Mouse (Mus musculus) hindbrain, embryonic 16.5 days (tissue): ENCODE data around the gene Foxg1. TPM values are rescaled to one million over a fixed set of nuclear protein-coding genes. Genes with fewer than 3 reads are reported as not detected.

Experiments
- ATAC-seq: fragments of 200-750 bp; cut with Nextera tagmentation; 2 replicates; pipeline ENCODE4 v1.8.0; 2017; ENCODE audit warnings: moderate TSS enrichment, moderate library complexity
- H3K27ac ChIP-seq: fragments of 300-500 bp; sonication (generic); 2 replicates; pipeline ENCODE4 v1.5.1; 2014; ENCODE audit warnings: low read depth, mild to moderate bottlenecking, control low read depth, low read length, moderate library complexity
- H3K27me3 ChIP-seq: fragments of 300-500 bp; sonication (generic); replicated peaks from 2 replicates; pipeline ENCODE4 v1.6.1; 2014; ENCODE audit warnings: low read length; ENCODE audit not compliant: control insufficient read depth, insufficient read depth
- H3K36me3 ChIP-seq: fragments of 300-500 bp; sonication (generic); 2 replicates; pipeline ENCODE4 v1.6.1; 2014; ENCODE audit warnings: mild to moderate bottlenecking, low read length, moderate library complexity, mixed read lengths; ENCODE audit not compliant: control insufficient read depth, insufficient read depth
- H3K4me1 ChIP-seq: fragments of 300-500 bp; sonication (generic); 2 replicates; pipeline ENCODE4 v1.6.1; 2014; ENCODE audit warnings: low read depth, low read length; ENCODE audit not compliant: control insufficient read depth, insufficient read depth
- H3K4me2 ChIP-seq: fragments of 300-500 bp; sonication (generic); 2 replicates; pipeline ENCODE4 v1.6.1; 2014; ENCODE audit warnings: mild to moderate bottlenecking, low read length, control low read depth, moderate library complexity
- H3K4me3 ChIP-seq: fragments of 300-500 bp; sonication (generic); 2 replicates; pipeline ENCODE4 v1.5.1; 2014; ENCODE audit warnings: mild to moderate bottlenecking, low read length, control low read depth, moderate library complexity
- H3K9ac ChIP-seq: fragments of 300-500 bp; sonication (generic); 2 replicates; pipeline ENCODE4 v1.6.1; 2014; ENCODE audit warnings: low read depth, mild to moderate bottlenecking, control low read depth, low read length, moderate library complexity
- H3K9me3 ChIP-seq: fragments of 300-500 bp; sonication (generic); 2 replicates; pipeline ENCODE4 v1.6.1; 2014; ENCODE audit warnings: mild to moderate bottlenecking, low read length, moderate library complexity; ENCODE audit not compliant: control insufficient read depth
- WGBS: fragments of 180-500 bp; shearing (Covaris S2); extraction: QIAGEN DNeasy Blood & Tissue Kit; methylation state at CpG from one replicate; pipeline ENCODE4 v1.1.7; 2014; 5-methylcytosine and 5-hydroxymethylcytosine counted together
- polyA plus RNA-seq: library from polyadenylated mRNA; unstranded; fragments of >200 nt; fragmentation: Nextera tagmentation; extraction: Ambion mirVana; gene quantifications from 2 replicates; pipeline ENCODE4 v1.2.1, GENCODE M21; 2015

Foxg1 gene
- polyA plus RNA-seq, 1 experiment from 2014 or later, result not detected

GRCm38 (mm10) chr12:49384295-49384875 lies 1.9 kb downstream of the Foxg1 start:
- no peaks in the 10 kb centered on the region; the same call in 1 of the 2 replicates for H3K4me1 ChIP-seq
- WGBS, result under 1% methylated on average over 61 of the region's 66 CpGs
- no peaks in the 10 kb centered on the region for H3K36me3 ChIP-seq
- peak overlapping the region; percentile 24; the same call in 1 of the 2 replicates for H3K4me3 ChIP-seq
- no peak for ATAC-seq
- H3K4me2 ChIP-seq, result no peak overlapping the region; the same call in 1 of the 2 replicates
- no peak overlapping the region for H3K27ac ChIP-seq
- no peak overlapping the region for H3K9ac ChIP-seq
- peaks cover 45% of the 10 kb centered on the region for H3K27me3 ChIP-seq
- peaks cover 6% of the 10 kb centered on the region for H3K9me3 ChIP-seq

GRCm38 (mm10) chr12:49384876-49385630 lies 2.6 kb downstream of the Foxg1 start, which contains the start of gene Gm43517:
Gene Gm43517 (plus strand): TSS chr12:49385174.
- Histone ChIP-seq H3K9ac (no peak within 1 kb of the TSS; the same call in 1 of the 2 replicates), H3K9me3 (peaks cover 6% of the 10 kb centered on the region), H3K4me1 (no peaks in the 10 kb centered on the region; the same call in 1 of the 2 replicates), H3K27ac (no peak within 1 kb of the TSS), H3K4me3 (peak within 1 kb of the TSS; percentile 26), H3K4me2 (peak within 1 kb of the TSS; percentile 35; the same call in 1 of the 2 replicates), H3K36me3 (no peaks in the 10 kb centered on the region), H3K27me3 (peaks cover 44% of the 10 kb centered on the region)
- peak; percentile 30; the same call in 1 of the 2 replicates for ATAC-seq
- 2% methylated on average over 67 of the region's 75 CpGs for WGBS

GRCm38 (mm10) chr12:49385631-49385990 lies 3.2 kb downstream of the Foxg1 start:
- H3K4me3 ChIP-seq, result peak overlapping the region; percentile 24; the same call in 1 of the 2 replicates
- peaks cover 6% of the 10 kb centered on the region for H3K9me3 ChIP-seq
- H3K36me3 ChIP-seq, result no peaks in the 10 kb centered on the region
- H3K9ac ChIP-seq, result no peak overlapping the region; the same call in 1 of the 2 replicates
- no peaks in the 10 kb centered on the region; the same call in 1 of the 2 replicates for H3K4me1 ChIP-seq
- under 1% methylated on average over 23 of the region's 23 CpGs for WGBS
- no peak for ATAC-seq
- no peak overlapping the region for H3K27ac ChIP-seq
- H3K4me2 ChIP-seq, result no peak overlapping the region
- peaks cover 43% of the 10 kb centered on the region for H3K27me3 ChIP-seq

GRCm38 (mm10) chr12:49386081-49386805 lies 3.8 kb downstream of the Foxg1 start:
- Histone ChIP-seq H3K27me3 (peaks cover 46% of the 10 kb centered on the region), H3K4me3 (peak overlapping the region; percentile 24; the same call in 1 of the 2 replicates), H3K9ac (no peak overlapping the region), H3K4me1 (no peaks in the 10 kb centered on the region; the same call in 1 of the 2 replicates), H3K9me3 (peaks cover 6% of the 10 kb centered on the region), H3K36me3 (no peaks in the 10 kb centered on the region), H3K27ac (no peak overlapping the region), H3K4me2 (no peak overlapping the region)
- ATAC-seq, result no peak
- 8% methylated on average over 10 of the region's 10 CpGs for WGBS

GRCm38 (mm10) chr12:49387856-49388598 lies 5.6 kb downstream of the Foxg1 start:
- Histone ChIP-seq H3K9ac (no peak overlapping the region), H3K27me3 (peaks cover 50% of the 10 kb centered on the region), H3K4me3 (peak overlapping the region; percentile 12; the same call in 1 of the 2 replicates), H3K4me2 (no peak overlapping the region), H3K36me3 (no peaks in the 10 kb centered on the region), H3K27ac (no peak overlapping the region), H3K4me1 (no peaks in the 10 kb centered on the region; the same call in 1 of the 2 replicates), H3K9me3 (peaks cover 6% of the 10 kb centered on the region)
- no peak for ATAC-seq
- WGBS, result 6% methylated on average over 2 of the region's 2 CpGs

- WGBS, result 2% methylated on average over 5 of the region's 5 CpGs
- Histone ChIP-seq H3K36me3 (no peaks in the 10 kb centered on the region), H3K4me1 (no peaks in the 10 kb centered on the region), H3K4me3 (no peak overlapping the region; the same call in 1 of the 2 replicates), H3K9me3 (peaks cover 6% of the 10 kb centered on the region), H3K27ac (no peak overlapping the region; the same call in 1 of the 2 replicates), H3K9ac (no peak overlapping the region), H3K4me2 (no peak overlapping the region), H3K27me3 (peaks cover 50% of the 10 kb centered on the region)
- no peak for ATAC-seq
These were observed 7.2 kb downstream of the Foxg1 start for GRCm38 (mm10) chr12:49389666-49390065.

- ATAC-seq, result no peak
- Histone ChIP-seq H3K4me3 (no peak overlapping the region; the same call in 1 of the 2 replicates), H3K9me3 (peaks cover 3% of the 10 kb centered on the region), H3K36me3 (no peaks in the 10 kb centered on the region), H3K27ac (no peak overlapping the region), H3K27me3 (peaks cover 49% of the 10 kb centered on the region), H3K4me2 (no peak overlapping the region), H3K9ac (no peak overlapping the region), H3K4me1 (no peaks in the 10 kb centered on the region)
- 2% methylated on average over 13 of the region's 13 CpGs for WGBS
These were observed 7.8 kb downstream of the Foxg1 start for GRCm38 (mm10) chr12:49390257-49390656.

GRCm38 (mm10) chr12:49390926-49391304 lies 8.5 kb downstream of the Foxg1 start:
- 1% methylated on average over 9 of the region's 9 CpGs for WGBS
- Histone ChIP-seq H3K36me3 (no peaks in the 10 kb centered on the region), H3K9ac (no peak overlapping the region), H3K4me2 (peak overlapping the region; percentile 46), H3K4me1 (no peaks in the 10 kb centered on the region), H3K4me3 (peak overlapping the region; percentile 6; the same call in 1 of the 2 replicates), H3K9me3 (no peaks in the 10 kb centered on the region), H3K27ac (no peak overlapping the region), H3K27me3 (peaks cover 43% of the 10 kb centered on the region)
- ATAC-seq, result no peak
